Mouse (Mus musculus): ENCODE results near the gene Elmsan1.

Gene Elmsan1

GRCm38 (mm10) chr12:84214495-84215175, 4.0 kb downstream of the Elmsan1 start:
- peak; percentile 62 for DNase-seq

- peak; percentile 78 for DNase-seq
These were observed 6.4 kb downstream of the Elmsan1 start for GRCm38 (mm10) chr12:84212297-84212696.

GRCm38 (mm10) chr12:84211021-84211538, 7.6 kb downstream of the Elmsan1 start:
- no peak for DNase-seq

- no peak for DNase-seq
These were observed 8.4 kb downstream of the Elmsan1 start for GRCm38 (mm10) chr12:84210288-84210687.

- no peak for DNase-seq
These were observed 9.6 kb downstream of the Elmsan1 start for GRCm38 (mm10) chr12:84209093-84209492.

- DNase-seq = peak; percentile 66
These were observed 11.4 kb downstream of the Elmsan1 start for GRCm38 (mm10) chr12:84207209-84207817.

- DNase-seq = peak; percentile 32
These were observed 12.2 kb downstream of the Elmsan1 start for GRCm38 (mm10) chr12:84206525-84206924.

GRCm38 (mm10) chr12:84205659-84206185, 13.0 kb downstream of the Elmsan1 start:
- no peak for DNase-seq

GRCm38 (mm10) chr12:84204662-84205061, 14.0 kb downstream of the Elmsan1 start:
- no peak for DNase-seq

- no peak for DNase-seq
These were observed 14.9 kb downstream of the Elmsan1 start for GRCm38 (mm10) chr12:84203778-84204216.

GRCm38 (mm10) chr12:84203170-84203777, 15.4 kb downstream of the Elmsan1 start:
- no peak for DNase-seq

- DNase-seq = peak; percentile 63
These were observed 16.1 kb downstream of the Elmsan1 start for GRCm38 (mm10) chr12:84202561-84202960.

GRCm38 (mm10) chr12:84201686-84202484, 16.8 kb downstream of the Elmsan1 start:
- DNase-seq = no peak

GRCm38 (mm10) chr12:84201222-84201621, 17.5 kb downstream of the Elmsan1 start:
- peak; percentile 61 for DNase-seq

- DNase-seq = no peak
These were observed 19.8 kb downstream of the Elmsan1 start for GRCm38 (mm10) chr12:84198880-84199279.

GRCm38 (mm10) chr12:84198076-84198679, 20.5 kb downstream of the Elmsan1 start:
- no peak for DNase-seq

- no peak for DNase-seq
These were observed 23.5 kb downstream of the Elmsan1 start for GRCm38 (mm10) chr12:84195195-84195594.

- DNase-seq = no peak
These were observed 24.1 kb downstream of the Elmsan1 start for GRCm38 (mm10) chr12:84194400-84195109.

- peak; percentile 97 for DNase-seq
These were observed 24.9 kb downstream of the Elmsan1 start for GRCm38 (mm10) chr12:84193642-84194399.

- DNase-seq = peak; percentile 76
These were observed 25.7 kb downstream of the Elmsan1 start for GRCm38 (mm10) chr12:84192741-84193641.
